Comparison of ENCODE assay signal across 9 mouse cellular contexts in genomic region chr4:141101855-141102254, GRCm38 (mm10). TPM values are rescaled to one million over a fixed set of nuclear protein-coding genes. Genes with fewer than 3 reads are reported as not detected.
DNase-seq lines count a peak whose midpoint lies in the region; ATAC-seq and TF ChIP-seq lines count a peak whose summit lies in the region.
"Had no signal": no experiment of that assay in that cellular context is flagged by ENCODE, and none has a peak within 500 bp of the region (broad histone marks: within the 10 kb centered on the region; RNA-seq: fewer than 3 reads in every experiment).

No protein-coding gene starts in this region.

- no peaks in the 10 kb centered on the region for H3K36me3 ChIP-seq in forebrain, embryonic 14.5 days (ENCODE audit: control insufficient read depth, insufficient read depth, low read length)
- H3K36me3 ChIP-seq in forebrain, embryonic 15.5 days, result no peaks in the 10 kb centered on the region
- no peaks in the 10 kb centered on the region for H3K36me3 ChIP-seq in midbrain, postnatal 0 days (ENCODE audit: insufficient read depth, low read length)
- no peaks in the 10 kb centered on the region for H3K36me3 ChIP-seq in midbrain, embryonic 16.5 days (ENCODE audit: control insufficient read depth, insufficient read depth, low read length)

- no peaks in the 10 kb centered on the region for H3K9me3 ChIP-seq in forebrain, embryonic 14.5 days (replicated peaks; ENCODE audit: control insufficient read depth, low read length)
- H3K9me3 ChIP-seq in forebrain, embryonic 15.5 days, result no peaks in the 10 kb centered on the region
- no peaks in the 10 kb centered on the region for H3K9me3 ChIP-seq in midbrain, postnatal 0 days (ENCODE audit: low read length)
- H3K9me3 ChIP-seq in midbrain, embryonic 16.5 days (replicated peaks; ENCODE audit: control insufficient read depth, low read length, poor library complexity, severe bottlenecking), result no peaks in the 10 kb centered on the region

- H3K4me2 ChIP-seq in forebrain, embryonic 14.5 days (ENCODE audit: low read length), result no peak overlapping the region
- no peak overlapping the region for H3K4me2 ChIP-seq in forebrain, embryonic 15.5 days (replicated peaks)
- H3K4me2 ChIP-seq in midbrain, postnatal 0 days (ENCODE audit: low read depth, low read length, poor library complexity, severe bottlenecking), result no peak overlapping the region
- H3K4me2 ChIP-seq in midbrain, embryonic 16.5 days (ENCODE audit: low read length), result no peak overlapping the region

- H3K27ac ChIP-seq in forebrain, embryonic 14.5 days (ENCODE audit: low read depth, low read length), result no peak overlapping the region
- H3K27ac ChIP-seq in forebrain, embryonic 15.5 days (replicated peaks), result no peak overlapping the region
- H3K27ac ChIP-seq in midbrain, postnatal 0 days (ENCODE audit: low read depth, low read length), result no peak overlapping the region
- no peak overlapping the region for H3K27ac ChIP-seq in midbrain, embryonic 16.5 days (ENCODE audit: low read length)

- no peak overlapping the region for H3K4me3 ChIP-seq in forebrain, embryonic 14.5 days (ENCODE audit: low read depth, low read length)
- H3K4me3 ChIP-seq in forebrain, embryonic 15.5 days, result no peak overlapping the region
- no peak overlapping the region for H3K4me3 ChIP-seq in midbrain, postnatal 0 days (ENCODE audit: low read depth, low read length)
- H3K4me3 ChIP-seq in midbrain, embryonic 16.5 days (ENCODE audit: low read depth, low read length), result no peak overlapping the region

- no peak for ATAC-seq in forebrain, embryonic 14.5 days
- ATAC-seq in forebrain, embryonic 15.5 days (replicated peaks), result no peak
- ATAC-seq in midbrain, postnatal 0 days (ENCODE audit: low FRiP score), result no peak
- ATAC-seq in midbrain, embryonic 16.5 days, result no peak
- no peak for ATAC-seq in megakaryocyte, adult 5-6 weeks (ENCODE audit: poor library complexity, severe bottlenecking)

- 73% methylated on average over 6 of the region's 6 CpGs for WGBS in forebrain, embryonic 14.5 days
- 71% methylated on average over 6 of the region's 6 CpGs for WGBS in forebrain, embryonic 15.5 days
- WGBS in midbrain, postnatal 0 days, result 62% methylated on average over 6 of the region's 6 CpGs
- WGBS in midbrain, embryonic 16.5 days, result 74% methylated on average over 6 of the region's 6 CpGs

- peak; percentile 62 for TF ChIP-seq CTCF in midbrain, postnatal 0 days (IDR thresholded peaks at IDR 0.05)

- H3K4me1 ChIP-seq in forebrain, embryonic 14.5 days (ENCODE audit: control insufficient read depth, insufficient read depth, low read length), result no peaks in the 10 kb centered on the region
- no peaks in the 10 kb centered on the region for H3K4me1 ChIP-seq in forebrain, embryonic 15.5 days
- H3K4me1 ChIP-seq in midbrain, postnatal 0 days (ENCODE audit: insufficient read depth, low read length), result no peaks in the 10 kb centered on the region
- no peaks in the 10 kb centered on the region for H3K4me1 ChIP-seq in midbrain, embryonic 16.5 days (ENCODE audit: control insufficient read depth, insufficient read depth, low read length)

- DNase-seq in forebrain, embryonic 14.5 days (ENCODE audit: low spot score), result peak; percentile 10
- DNase-seq in midbrain, postnatal 0 days (ENCODE audit: low spot score), result peak; percentile 22
- peak; percentile 52 for DNase-seq in embryo, embryonic 10 days (ENCODE audit: low spot score)
- DNase-seq in retina, postnatal 1 day, result peak; percentile 60
- no peak for DNase-seq in right cerebral cortex, postnatal 36 days (ENCODE audit: low spot score in 2 of 2)
- DNase-seq: gastrocnemius, postnatal 14 days had no signal

- no peak overlapping the region for H3K9ac ChIP-seq in forebrain, embryonic 14.5 days (ENCODE audit: low read length)
- H3K9ac ChIP-seq in forebrain, embryonic 15.5 days (replicated peaks), result no peak overlapping the region
- no peak overlapping the region for H3K9ac ChIP-seq in midbrain, postnatal 0 days (replicated peaks; ENCODE audit: low read length, poor library complexity, severe bottlenecking)
- H3K9ac ChIP-seq in midbrain, embryonic 16.5 days (ENCODE audit: low read depth, low read length), result no peak overlapping the region

- H3K27me3 ChIP-seq in forebrain, embryonic 14.5 days (replicated peaks; ENCODE audit: control insufficient read depth, insufficient read depth, low read length), result no peaks in the 10 kb centered on the region
- H3K27me3 ChIP-seq in forebrain, embryonic 15.5 days, result no peaks in the 10 kb centered on the region
- no peaks in the 10 kb centered on the region for H3K27me3 ChIP-seq in midbrain, postnatal 0 days (ENCODE audit: insufficient read depth, low read length)
- no peaks in the 10 kb centered on the region for H3K27me3 ChIP-seq in midbrain, embryonic 16.5 days (ENCODE audit: control insufficient read depth, insufficient read depth, low read depth, low read length)

RNA-seq across cellular contexts. Expression of gene Spata21, which starts 13.7 kb away (rescaled TPM):
- polyA plus RNA-seq in forebrain, embryonic 14.5 days (2014; fragmentation: Nextera tagmentation; extraction: Ambion mirVana), result 0.19 TPM in 1 of 2 replicates, not detected in the other
- polyA plus RNA-seq in forebrain, embryonic 15.5 days (2015; fragmentation: Nextera tagmentation; extraction: Ambion mirVana), result 0.53 TPM in 1 of 2 replicates, not detected in the other
- 0.27 and 4.4 TPM in 2 replicates for total RNA-seq in midbrain, postnatal 0 days (2014; rRNA removed)
- 0.25 and 1.4 TPM in 2 replicates for polyA plus RNA-seq in midbrain, postnatal 0 days (2015; fragmentation: Nextera tagmentation; extraction: Ambion mirVana)
- 0.39 TPM in 1 of 2 replicates, not detected in the other for polyA plus RNA-seq in midbrain, embryonic 16.5 days (2015; fragmentation: Nextera tagmentation; extraction: Ambion mirVana)
- total RNA-seq in megakaryocyte, adult 5-6 weeks (2015), result not detected in 2 replicates
- total RNA-seq in megakaryocyte, adult 5-6 weeks (2017), result not detected in 2 replicates
- total RNA-seq: gastrocnemius, postnatal 14 days had no signal

RNA-seq across cellular contexts. Expression of gene Necap2, which starts 23.7 kb away (rescaled TPM):
- 36.6 and 41.8 TPM in 2 replicates for polyA plus RNA-seq in forebrain, embryonic 14.5 days (2014; fragmentation: Nextera tagmentation; extraction: Ambion mirVana)
- 50.5 and 55.8 TPM in 2 replicates for polyA plus RNA-seq in forebrain, embryonic 15.5 days (2015; fragmentation: Nextera tagmentation; extraction: Ambion mirVana)
- total RNA-seq in midbrain, postnatal 0 days (2014; rRNA removed), result 51.4 and 54.5 TPM in 2 replicates
- 42.2 and 51.1 TPM in 2 replicates for polyA plus RNA-seq in midbrain, postnatal 0 days (2015; fragmentation: Nextera tagmentation; extraction: Ambion mirVana)
- 52.5 and 55.9 TPM in 2 replicates for polyA plus RNA-seq in midbrain, embryonic 16.5 days (2015; fragmentation: Nextera tagmentation; extraction: Ambion mirVana)
- total RNA-seq in megakaryocyte, adult 5-6 weeks (2015), result 70.2 and 72.2 TPM in 2 replicates
- 126 and 133 TPM in 2 replicates for total RNA-seq in megakaryocyte, adult 5-6 weeks (2017)

RNA-seq across cellular contexts. Expression of gene Szrd1, which starts 37.7 kb away (rescaled TPM):
- 37.0 and 38.9 TPM in 2 replicates for polyA plus RNA-seq in forebrain, embryonic 14.5 days (2014; fragmentation: Nextera tagmentation; extraction: Ambion mirVana)
- polyA plus RNA-seq in forebrain, embryonic 15.5 days (2015; fragmentation: Nextera tagmentation; extraction: Ambion mirVana), result 26.3 and 30.9 TPM in 2 replicates
- 58.7 and 64.3 TPM in 2 replicates for total RNA-seq in midbrain, postnatal 0 days (2014; rRNA removed)
- polyA plus RNA-seq in midbrain, postnatal 0 days (2015; fragmentation: Nextera tagmentation; extraction: Ambion mirVana), result 13.5 and 16.2 TPM in 2 replicates
- 24.5 and 25.1 TPM in 2 replicates for polyA plus RNA-seq in midbrain, embryonic 16.5 days (2015; fragmentation: Nextera tagmentation; extraction: Ambion mirVana)
- 45.4 and 46.8 TPM in 2 replicates for total RNA-seq in megakaryocyte, adult 5-6 weeks (2015)
- total RNA-seq in megakaryocyte, adult 5-6 weeks (2017), result 41.0 and 46.9 TPM in 2 replicates

RNA-seq across cellular contexts. Expression of gene Crocc, which starts 41.5 kb away (rescaled TPM):
- 6.6 and 7.8 TPM in 2 replicates for polyA plus RNA-seq in forebrain, embryonic 14.5 days (2014; fragmentation: Nextera tagmentation; extraction: Ambion mirVana)
- 8.3 and 10.2 TPM in 2 replicates for polyA plus RNA-seq in forebrain, embryonic 15.5 days (2015; fragmentation: Nextera tagmentation; extraction: Ambion mirVana)
- 22.0 and 33.2 TPM in 2 replicates for total RNA-seq in midbrain, postnatal 0 days (2014; rRNA removed)
- 3.2 and 4.2 TPM in 2 replicates for polyA plus RNA-seq in midbrain, postnatal 0 days (2015; fragmentation: Nextera tagmentation; extraction: Ambion mirVana)
- 5.3 and 6.3 TPM in 2 replicates for polyA plus RNA-seq in midbrain, embryonic 16.5 days (2015; fragmentation: Nextera tagmentation; extraction: Ambion mirVana)
- total RNA-seq in megakaryocyte, adult 5-6 weeks (2015), result 1.9 and 2.8 TPM in 2 replicates
- 8.6 and 9.1 TPM in 2 replicates for total RNA-seq in megakaryocyte, adult 5-6 weeks (2017)

RNA-seq across cellular contexts. Expression of gene Fbxo42, which starts 45.9 kb away (rescaled TPM):
- 22.3 and 29.5 TPM in 2 replicates for polyA plus RNA-seq in forebrain, embryonic 14.5 days (2014; fragmentation: Nextera tagmentation; extraction: Ambion mirVana)
- 25.0 and 26.5 TPM in 2 replicates for polyA plus RNA-seq in forebrain, embryonic 15.5 days (2015; fragmentation: Nextera tagmentation; extraction: Ambion mirVana)
- 23.6 and 26.6 TPM in 2 replicates for total RNA-seq in midbrain, postnatal 0 days (2014; rRNA removed)
- polyA plus RNA-seq in midbrain, postnatal 0 days (2015; fragmentation: Nextera tagmentation; extraction: Ambion mirVana), result 16.9 and 17.7 TPM in 2 replicates
- 25.5 TPM in 2 replicates for polyA plus RNA-seq in midbrain, embryonic 16.5 days (2015; fragmentation: Nextera tagmentation; extraction: Ambion mirVana)
- total RNA-seq in megakaryocyte, adult 5-6 weeks (2015), result 14.1 and 16.3 TPM in 2 replicates
- 10.0 and 12.6 TPM in 2 replicates for total RNA-seq in megakaryocyte, adult 5-6 weeks (2017)

Comparison
In these comparisons a context has a peak if more than half of its experiments do, and no peak if none do; other contexts are left out.
1. DNase-seq: peak in forebrain, embryonic 14.5 days (single experiment), midbrain, postnatal 0 days (single experiment), embryo, embryonic 10 days (single experiment) and retina, postnatal 1 day (single experiment); none in right cerebral cortex, postnatal 36 days (0 of 2).